Mouse (Mus musculus) 3134 (cell line): ENCODE data around the gene Sema3e.
A peak's percentile ranks its signal among the peaks of the same experiment; 100 is the strongest.

Experiments used
- DNase-seq: peaks from one replicate; pipeline ENCODE4 v3.0.0-alpha.2; 2011; ENCODE audit warnings: low spot score; ENCODE audit not compliant: insufficient read length; ENCODE audit errors: extremely low read depth

Gene Sema3e

DNA sequence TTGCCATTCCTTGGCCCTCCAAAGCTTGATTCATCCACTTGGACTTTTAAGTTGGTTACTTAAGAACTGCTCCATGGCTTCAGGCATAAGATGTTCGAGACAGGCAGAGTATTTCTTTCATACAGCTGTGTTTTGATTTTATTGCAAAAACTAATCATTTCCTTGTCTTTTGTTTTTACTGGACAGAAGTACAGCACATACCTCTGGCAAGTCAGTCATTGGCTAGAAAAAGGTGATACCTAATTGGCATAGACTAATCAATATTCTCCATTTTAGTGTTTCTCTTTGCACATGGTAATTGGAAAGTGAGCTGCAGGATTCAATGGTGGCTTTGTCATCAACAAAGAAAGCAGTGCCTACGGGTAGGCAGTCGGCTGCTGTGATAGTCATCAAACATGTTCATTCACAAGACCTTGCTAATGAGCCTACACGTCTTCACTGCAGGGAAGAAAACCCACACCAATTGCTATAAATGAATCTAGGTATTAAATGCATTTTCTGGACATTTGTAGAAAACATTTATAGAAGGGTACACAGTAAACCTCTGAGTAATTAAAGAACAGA is 37.9 kb downstream of the Sema3e start:
- DNase-seq, result no peak

DNA sequence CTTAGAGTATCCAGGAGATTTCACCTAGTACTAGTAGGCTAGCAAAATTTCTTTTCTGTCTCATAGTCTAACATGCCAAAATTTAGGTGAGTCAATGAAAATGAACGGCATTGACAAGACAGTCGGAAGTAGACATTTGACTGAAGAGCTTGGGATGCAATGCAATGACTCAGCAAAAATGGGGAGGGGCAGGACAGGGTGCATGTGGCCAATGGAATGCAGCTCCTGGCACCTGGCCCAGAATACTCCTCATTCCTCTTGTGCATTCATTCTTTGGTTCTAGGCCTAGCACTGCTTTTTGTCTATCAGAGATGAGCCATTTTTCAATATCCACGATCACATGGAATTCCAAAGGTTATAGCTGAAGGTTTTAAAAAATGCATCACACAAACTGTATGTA is 48.1 kb downstream of the Sema3e start:
- peak; percentile 46 for DNase-seq

DNA sequence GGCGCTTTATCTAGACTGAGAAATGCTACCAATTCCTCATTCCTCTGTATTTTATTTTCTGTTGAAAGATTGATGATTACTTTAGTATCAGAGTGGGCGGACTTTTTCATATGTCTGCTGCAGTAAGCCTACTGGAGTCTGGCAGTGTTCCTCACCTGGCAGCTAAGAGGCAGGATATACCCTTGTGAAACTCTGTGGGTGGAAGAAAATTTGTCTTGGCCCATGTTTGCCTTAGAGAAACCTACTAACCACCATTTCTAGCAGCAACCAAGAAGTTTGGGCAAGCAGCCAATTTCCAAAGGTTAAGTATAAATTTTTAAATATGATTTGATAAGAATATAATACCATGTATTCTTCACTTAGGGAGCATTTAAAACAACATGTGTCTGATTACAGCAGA is 63.0 kb downstream of the Sema3e start:
- peak; percentile 10 for DNase-seq

DNA sequence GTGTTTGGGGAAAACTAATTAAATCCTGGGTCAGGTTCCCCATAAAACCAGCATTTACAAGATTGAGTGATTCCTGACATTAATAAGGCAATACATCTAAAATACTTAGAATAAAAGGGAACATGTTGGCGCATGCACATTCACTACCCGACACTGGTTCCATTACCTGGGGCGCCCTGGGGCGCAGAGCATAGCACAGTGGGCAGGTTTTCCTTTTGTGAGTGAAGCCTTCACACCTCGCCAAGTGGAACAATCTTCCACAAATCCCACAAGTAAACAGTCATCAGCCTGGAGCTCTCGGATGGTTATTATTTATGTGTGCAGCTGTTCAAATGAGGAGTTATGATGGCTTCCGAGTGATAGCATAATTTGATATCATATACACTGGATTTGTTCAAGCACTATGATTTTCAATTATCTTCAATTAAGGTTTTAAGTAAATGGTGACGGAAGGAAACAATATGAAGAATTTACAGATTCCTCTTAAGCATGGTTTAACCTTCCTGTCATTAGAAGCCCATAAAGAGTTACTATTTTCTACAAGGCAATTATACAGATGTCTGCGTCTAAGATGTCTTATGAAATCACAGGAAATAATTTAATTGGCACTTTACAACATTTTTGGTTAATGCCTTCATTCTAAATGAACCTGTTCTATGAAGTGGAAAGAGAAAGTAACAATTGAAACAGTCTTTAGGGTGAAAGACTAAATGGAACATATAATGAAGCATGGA is 65.0 kb downstream of the Sema3e start:
- DNase-seq, result no peak

DNA sequence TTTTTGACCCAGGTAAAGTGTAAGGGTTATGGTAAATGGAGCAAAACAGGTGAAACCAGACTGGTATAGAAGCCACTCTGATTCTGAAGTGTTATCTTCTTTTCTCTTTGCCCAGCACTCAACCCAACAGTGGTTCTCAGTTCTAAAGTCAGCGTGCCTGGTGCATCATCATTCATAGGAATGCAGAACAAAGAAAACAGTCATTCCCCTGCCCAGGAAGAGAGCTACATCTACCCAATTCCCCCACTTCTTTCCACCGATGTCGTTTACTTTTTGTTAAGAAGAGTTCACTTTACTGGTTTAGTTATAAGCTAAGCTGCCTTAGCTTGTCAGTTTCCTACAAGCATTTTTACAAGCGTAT is 65.5 kb downstream of the Sema3e start:
- DNase-seq, result no peak

DNA sequence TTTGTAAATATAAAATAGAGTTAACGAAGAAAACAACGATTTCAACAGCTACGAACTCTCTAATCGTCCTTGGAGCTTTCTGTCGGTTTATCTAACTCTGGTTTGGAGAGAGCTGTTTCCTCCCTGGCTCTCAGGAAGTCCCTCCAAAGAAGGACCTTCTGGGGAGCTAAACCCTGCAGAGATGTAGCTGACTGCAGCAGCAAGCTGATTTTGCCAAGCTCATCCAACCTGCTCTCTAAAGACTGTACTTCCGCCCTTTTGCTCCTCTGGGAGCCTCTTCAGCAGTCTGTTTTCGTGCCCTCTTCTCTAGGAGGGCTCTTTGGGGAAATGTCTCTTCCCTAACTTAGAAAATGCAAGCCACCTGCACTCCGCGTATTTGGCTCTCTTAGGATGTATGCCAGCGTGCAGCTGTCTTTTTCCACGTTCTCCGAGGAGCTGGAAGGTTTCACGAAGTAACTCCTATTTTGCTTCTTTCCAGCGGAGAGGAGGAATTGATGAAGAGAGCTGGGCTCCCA is 67.2 kb downstream of the Sema3e start:
- no peak for DNase-seq

DNA sequence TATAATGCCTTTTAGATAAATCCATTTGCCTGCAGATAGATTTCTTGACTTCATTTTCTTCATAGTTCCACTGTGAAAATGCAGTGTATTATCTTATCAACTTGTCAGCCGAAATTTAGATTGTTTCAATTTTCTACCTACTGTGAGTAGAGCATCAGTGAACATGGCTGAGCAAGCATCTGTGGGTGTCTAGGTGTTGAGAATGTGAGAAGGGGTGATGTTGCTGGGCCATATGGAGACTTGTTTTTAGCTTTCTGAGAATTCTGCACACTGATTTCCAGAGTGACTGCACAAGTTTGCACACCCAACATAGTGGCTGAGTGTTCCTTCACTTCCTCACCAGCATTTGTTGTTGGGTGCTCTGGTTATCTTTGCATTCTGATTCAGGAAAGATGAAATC is 71.1 kb downstream of the Sema3e start:
- no peak for DNase-seq

DNA sequence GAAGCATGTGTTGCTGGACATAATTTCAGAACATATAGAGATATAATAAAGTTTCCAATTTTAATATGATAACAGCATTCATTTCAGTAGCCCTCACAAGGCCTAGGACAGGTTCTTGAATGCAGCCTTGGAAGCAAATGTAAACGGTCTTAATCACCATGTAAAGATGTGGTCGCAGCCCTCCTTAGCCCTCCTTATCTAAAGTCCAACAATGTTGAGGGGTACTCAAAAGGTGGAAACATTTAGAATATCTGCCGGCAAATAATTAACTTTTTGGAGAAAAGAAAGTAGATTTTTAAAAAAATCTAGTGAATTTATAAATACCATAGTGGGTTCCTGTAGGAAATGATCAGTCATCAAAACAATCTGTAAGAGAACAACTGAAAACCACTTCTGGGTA is 73.6 kb downstream of the Sema3e start:
- no peak for DNase-seq

DNA sequence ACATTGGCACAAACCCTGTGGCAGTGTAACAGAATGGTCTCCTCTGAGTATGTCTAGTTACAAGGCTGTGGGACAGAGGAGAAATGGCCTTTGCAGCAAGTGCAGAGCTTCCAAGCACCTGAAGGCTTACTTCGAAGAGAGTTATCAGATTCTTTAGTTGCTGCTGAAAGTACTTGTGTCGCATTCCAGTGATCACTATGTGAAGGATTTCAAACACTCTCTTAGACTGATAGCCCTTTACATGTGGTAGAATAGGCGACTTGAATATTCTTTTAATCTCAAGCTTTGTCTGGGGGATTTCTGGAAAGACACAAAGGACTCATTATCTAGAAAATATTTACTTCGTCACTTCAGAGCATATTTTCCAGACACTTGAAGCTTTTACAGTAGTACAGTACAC is 82.3 kb downstream of the Sema3e start:
- DNase-seq, result no peak

DNA sequence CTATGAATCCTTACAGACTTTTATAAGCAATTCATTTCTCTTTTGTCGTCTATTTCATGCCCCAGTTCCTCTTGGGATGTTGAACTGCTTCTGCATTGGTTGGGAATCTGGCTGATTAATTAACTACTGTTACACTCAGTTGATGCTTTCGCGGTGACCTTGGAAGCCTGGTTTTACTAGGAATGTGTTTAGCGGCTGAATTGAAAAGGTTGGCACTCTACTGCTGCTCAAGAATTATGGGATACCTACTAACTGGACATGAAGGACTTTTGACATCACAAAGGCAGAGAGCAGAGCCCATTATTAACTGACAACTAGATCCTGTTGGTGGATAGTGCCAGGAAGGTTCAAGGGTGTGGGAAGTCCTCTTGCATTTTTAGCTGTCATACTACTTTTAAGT is 83.9 kb downstream of the Sema3e start:
- no peak for DNase-seq

DNA sequence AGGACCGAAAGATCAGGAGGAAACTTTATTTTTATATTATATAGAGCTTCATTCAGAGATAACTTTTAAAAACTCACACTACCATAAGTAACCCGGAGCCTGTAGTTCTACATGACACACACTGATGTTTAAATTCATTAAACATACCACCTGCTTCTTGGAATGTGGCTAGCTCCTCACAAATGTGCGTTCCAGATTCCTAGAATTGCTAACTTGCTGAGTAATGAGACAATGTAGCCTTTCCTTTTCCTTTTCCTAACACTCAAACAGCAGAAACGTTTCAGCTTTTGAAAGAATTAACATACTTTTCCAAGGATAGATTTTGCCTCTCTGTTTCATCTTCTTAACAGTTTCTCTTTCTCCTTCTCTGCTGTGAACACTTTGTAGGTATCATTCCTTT is 86.3 kb downstream of the Sema3e start:
- DNase-seq, result no peak

DNA sequence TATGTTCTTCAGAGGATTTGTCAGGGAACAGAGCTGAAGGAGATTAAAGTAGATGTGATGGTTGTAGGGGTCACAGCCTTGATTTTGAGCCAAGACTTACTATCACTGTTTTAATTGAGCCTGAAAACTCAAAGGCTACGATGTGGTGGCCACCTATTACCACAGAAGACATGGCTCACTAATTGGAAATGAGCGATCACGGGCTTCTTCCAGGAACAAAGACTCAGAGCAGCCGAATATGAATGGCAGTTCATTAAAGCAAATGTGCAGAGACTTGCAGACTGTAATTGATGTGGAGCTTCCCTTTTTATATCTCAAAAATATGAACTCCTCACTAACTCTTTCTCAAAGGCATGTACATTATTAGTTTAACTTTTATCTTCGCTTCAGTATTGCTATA is 96.8 kb downstream of the Sema3e start:
- no peak for DNase-seq

DNA sequence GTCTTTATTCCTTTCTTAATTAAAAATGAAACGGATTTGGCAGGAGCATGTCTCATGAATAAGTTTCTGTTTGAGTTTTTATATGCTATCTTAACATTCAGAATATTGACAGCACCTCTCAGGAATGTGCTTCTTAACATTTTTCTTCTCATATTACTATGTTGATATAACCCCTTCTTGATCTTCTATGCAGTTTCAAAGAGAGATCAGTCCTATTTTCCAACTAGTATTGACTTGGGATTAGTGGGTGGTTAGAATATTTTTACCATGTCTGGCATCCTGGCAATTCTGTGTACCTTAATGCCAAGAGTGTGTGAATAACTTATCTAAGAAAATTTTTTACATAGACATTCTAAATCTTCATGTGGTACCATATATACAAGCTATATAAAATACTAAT is 101.5 kb downstream of the Sema3e start:
- no peak for DNase-seq

DNA sequence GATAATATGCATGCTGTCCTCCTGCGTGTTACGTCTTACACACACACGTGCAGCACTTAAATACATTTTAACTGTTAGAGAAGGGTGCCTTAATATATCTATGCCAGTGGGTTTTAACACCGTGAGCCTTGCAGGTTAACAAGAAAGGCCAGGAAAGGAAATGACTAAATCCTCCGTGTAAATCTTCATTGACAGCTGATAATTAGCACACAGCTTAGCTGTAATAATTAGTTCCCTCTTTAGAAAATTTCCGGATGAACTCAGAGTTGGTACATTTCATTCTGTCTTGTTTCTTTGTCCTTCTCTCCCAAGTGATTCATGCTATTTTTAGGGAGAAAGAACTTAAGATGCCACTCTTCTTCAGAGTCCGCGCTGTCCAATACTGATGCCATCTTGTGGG is 110.9 kb downstream of the Sema3e start:
- no peak for DNase-seq

DNA sequence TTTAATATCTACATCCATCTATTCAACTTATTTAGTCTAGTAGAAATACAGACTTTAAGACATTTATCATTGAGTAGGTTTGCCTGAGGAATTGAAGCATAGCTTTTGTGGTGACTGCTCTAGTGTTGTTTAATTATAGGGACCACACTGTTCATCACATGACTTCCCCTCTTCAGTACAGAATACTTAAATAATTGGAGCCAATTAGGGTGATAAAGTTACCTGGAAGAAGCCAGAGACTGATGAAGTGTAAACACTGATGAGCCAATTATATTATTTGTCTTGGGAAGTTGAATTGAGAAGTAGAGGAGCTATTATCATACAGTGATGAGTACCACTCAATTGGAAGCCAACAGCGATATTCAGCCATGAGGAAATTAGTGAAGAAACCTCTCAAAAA is 113.6 kb downstream of the Sema3e start:
- no peak for DNase-seq

DNA sequence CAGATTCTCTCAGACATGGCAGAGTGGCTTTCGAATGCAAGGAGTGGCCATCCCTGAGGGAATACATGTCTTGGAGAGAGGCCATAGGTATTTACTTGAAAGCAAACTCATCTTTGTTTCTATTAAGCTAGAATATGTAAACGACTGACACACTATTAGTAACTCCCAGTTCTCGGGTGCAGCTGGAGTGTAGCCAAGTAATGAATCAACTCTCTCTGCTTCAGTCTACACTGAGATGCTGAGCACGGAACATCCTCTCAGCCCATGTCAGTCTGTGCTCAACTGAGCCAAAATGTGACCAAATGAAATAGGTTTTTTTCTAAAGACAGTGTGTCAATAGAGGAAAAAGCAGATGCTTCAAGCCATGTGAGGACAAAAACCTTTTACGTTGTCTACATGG is 137.5 kb downstream of the Sema3e start:
- peak; percentile 4 for DNase-seq

DNA sequence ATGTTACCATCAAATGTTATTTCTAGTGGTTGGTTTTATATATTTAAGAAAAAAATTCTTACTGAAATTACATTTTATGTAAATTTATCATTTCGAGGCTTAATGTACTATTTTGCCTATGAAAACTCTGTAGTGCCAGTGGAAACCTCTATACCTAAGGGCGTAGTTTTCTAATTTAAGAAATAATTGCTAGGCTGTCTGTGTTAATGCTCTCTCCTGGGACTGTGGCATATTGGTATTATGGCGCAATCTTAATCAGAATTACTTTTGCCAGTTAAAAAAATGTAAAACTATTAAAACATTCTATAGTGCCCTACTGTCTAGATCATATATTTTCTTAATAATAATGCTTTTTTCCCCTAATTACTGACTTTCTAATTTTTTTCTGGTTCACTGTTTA is 138.2 kb downstream of the Sema3e start:
- DNase-seq, result no peak

DNA sequence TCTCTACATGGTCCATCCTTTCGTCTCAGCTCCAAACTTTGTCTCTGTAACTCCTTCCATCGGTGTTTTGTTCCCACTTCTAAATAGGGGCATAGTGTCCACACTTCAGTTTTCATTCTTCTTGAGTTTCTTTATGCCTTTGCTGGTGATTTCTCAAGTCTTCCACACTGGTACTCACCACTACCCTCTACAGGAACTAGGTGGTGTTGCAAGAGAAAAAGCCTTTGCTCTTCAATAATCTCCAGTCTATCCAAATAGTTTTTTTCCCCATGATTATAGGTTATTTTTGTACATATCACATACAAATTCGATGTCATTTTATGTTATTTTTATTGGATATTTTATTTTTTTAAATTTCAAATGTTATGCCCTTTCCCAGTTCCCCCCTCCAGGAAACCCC is 142.7 kb downstream of the Sema3e start:
- DNase-seq, result no peak

DNA sequence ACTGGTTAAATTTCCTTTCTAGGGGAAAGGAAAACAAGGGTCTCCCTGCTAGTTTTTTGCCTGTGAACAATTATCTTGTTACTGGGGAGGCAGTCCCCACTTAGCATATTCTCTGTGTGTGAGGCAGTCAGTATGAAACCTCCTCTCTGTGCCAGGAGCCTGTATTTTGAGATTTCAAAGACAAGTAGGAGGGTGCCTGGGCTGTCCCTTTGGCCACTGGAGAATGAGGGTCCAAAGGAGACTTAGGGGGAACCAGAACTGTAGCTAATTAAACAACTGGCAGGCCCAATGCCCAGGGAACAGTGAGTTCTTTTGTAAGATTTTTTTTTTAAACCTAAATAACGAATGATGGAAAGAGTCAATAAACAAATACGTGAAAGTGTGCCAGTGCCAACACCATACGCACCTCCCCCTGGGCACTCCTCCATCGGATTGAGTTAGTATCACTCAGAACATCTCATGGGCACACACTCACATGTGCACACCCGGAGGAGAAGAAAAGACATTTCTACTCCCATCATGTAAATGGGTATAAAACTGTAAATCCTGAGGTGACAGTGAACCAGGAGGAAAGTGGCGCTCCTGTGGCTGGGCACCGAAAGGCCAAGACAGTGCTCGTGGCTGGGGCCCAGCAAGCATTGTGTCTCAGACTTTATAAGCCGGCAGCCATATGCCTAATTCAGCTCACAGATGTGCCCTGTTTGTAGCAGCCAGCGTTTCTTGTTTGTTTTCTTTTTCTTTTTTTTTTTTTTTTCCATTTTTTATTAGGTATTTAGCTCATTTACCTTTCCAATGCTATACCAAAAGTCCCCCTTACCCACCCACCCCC is 148.5 kb downstream of the Sema3e start:
- DNase-seq, result no peak

DNA sequence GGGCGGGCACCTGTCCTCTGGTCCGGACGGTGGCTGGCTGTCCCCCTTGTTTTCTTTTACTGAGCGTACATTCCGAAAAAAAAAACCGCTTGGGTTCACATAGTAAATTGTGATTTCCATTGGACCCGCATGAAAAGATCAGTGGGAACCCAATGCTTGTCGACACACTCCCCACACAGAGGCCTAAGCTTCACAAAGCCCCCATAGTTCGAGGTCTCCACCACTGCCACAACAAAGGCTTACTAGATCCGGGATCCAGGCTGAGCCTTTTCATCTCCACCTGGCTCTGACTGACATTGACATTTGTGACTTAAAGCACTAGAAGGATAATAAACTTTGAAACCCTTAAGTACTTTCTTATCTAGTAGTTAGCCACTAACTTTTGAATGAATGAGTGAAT is 155.5 kb downstream of the Sema3e start:
- no peak for DNase-seq

DNA sequence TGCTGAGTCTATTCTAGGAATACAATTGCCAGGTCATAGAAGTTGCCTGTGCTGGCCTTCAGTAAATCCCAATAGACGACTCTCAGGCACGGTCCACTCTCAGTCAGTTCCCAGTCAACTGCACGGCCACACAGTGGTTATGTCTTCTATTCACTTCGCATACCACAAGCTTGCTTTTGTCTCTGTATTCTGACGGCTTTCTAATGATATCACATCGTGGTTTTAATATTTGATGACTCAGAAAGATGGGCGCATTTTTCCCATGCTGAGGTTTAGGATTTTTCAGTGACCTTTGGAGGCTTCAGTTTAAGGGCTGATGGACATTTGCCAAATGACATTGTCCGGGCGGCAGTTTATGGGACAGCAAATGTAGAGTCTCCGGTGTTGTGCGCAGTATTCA is 157.1 kb downstream of the Sema3e start:
- DNase-seq, result no peak
